Mouse (Mus musculus) testis, postnatal 10 days (tissue): ENCODE measurements around the gene Kank4.

Source experiments
- DNase-seq: peaks from one replicate; pipeline ENCODE4 v3.0.0; 2021; ENCODE audit warnings: low spot score

Kank4 gene

DNA sequence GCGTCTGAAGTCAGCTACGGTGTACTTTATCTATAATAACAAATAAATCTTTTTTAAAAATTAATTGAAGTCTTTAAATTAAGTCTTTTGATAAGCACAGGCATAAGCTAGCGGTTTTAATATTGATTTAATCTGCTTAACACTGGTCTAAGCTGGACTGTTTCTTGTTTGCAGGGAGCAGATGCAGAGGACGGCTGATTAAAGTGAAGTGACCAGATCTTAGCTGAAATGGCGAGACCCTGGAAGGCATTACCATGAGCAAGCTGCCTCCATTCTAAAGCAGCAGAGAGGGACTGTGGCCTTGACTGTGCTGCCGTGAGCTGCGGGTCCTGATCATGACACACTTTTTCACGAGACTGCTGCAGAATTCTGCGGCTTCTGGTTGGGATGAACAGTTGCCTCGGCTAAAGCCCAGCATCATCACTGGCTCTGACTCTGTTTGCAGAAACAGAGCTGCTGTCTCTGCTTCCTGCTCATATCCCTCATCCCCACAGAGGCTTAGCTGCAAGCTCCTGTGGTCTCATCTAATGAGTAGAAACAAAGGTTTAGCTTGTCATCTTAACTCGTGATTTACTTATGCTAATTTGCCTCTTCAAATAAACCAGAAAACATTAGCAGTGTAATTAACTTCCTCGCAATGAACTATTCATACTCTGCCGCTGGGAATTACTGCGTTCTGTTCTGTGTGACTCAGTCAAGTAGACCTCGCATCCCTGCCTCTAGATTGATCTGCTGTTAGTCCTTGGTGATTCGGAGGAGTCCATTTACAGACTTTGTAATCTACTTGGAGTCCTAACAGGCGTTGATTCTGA is 99.4 kb downstream of the Kank4 start:
- DNase-seq, result no peak

DNA sequence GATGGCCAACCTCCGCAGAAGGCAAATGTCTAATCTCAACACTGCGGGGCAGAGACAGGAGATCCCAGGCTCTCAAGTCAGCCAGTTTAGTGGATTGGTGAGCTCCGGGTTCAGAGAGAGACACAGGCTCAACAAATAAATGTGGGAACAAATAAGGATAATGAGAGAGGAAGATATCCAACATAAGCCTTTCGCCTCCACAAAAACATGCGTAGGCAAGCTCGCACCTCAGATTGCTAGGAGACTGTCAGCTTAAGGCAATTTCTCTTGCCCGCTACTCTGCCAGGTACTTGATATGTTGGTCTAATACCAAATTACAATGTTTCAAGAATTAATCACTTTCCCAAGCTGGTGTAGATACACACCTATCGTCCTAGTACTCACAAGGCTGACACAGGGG is 106.4 kb downstream of the Kank4 start:
- DNase-seq, result no peak
